Comparison of ENCODE assay signal across 17 mouse cellular contexts in the genomic region with DNA sequence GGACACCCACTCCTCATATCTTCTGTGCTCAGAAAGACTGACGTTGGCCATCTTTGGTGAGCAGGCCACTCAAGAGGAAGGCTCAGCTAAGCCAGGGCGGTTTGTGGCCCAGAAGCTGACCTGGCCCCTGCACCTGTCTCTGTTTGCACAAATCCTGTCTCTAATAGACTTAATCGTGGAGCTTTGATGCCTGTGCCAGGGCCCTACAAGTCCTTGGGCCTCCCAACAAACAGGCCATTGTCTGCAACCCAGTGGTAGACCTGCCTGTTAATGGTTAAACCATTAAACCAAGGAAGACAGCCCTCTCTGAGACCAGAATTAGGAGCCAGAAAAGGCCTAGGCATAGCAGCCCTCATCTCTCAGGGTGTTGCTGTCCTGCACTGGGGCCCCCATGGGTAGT. TPM values are rescaled to one million over a fixed set of nuclear protein-coding genes. Genes with fewer than 3 reads are reported as not detected.
"Had no signal": no experiment of that assay in that cellular context is flagged by ENCODE, and none has a peak within 500 bp of the region (broad histone marks: within the 10 kb centered on the region; RNA-seq: fewer than 3 reads in every experiment).

No protein-coding gene starts in this region.

- ATAC-seq: hindbrain, embryonic 16.5 days; inflammation-experienced regulatory T-cells, adult 6 months; liver, postnatal 0 days; midbrain, embryonic 13.5 days had no signal

- H3K4me3 ChIP-seq: layer of hippocampus, adult 2 months; limb, embryonic 12.5 days; liver, embryonic 13.5 days; midbrain, embryonic 13.5 days; myocyte; neural tube, embryonic 15.5 days had no signal

- H3K27me3 ChIP-seq: midbrain, embryonic 13.5 days; neural tube, embryonic 15.5 days had no signal

- H3K36me3 ChIP-seq: limb, embryonic 12.5 days; liver, embryonic 13.5 days; midbrain, embryonic 13.5 days; neural tube, embryonic 15.5 days had no signal

- H3K9ac ChIP-seq: limb, embryonic 12.5 days; liver, embryonic 13.5 days; liver, postnatal 0 days; midbrain, embryonic 13.5 days; neural tube, embryonic 15.5 days had no signal

- H3K9me3 ChIP-seq: limb, embryonic 12.5 days; liver, embryonic 13.5 days; midbrain, embryonic 13.5 days; neural tube, embryonic 15.5 days had no signal

- H3K4me2 ChIP-seq: limb, embryonic 12.5 days; liver, embryonic 13.5 days; midbrain, embryonic 13.5 days; neural tube, embryonic 15.5 days had no signal

- H3K4me1 ChIP-seq: limb, embryonic 12.5 days; liver, embryonic 13.5 days; midbrain, embryonic 13.5 days; neural tube, embryonic 15.5 days had no signal

- DNase-seq: kidney, adult 9 months; kidney, postnatal 10 days; liver; liver, embryonic 13.5 days; liver, postnatal 0 days; lung, postnatal 36 days; right cerebral cortex, adult 18-20 months; spleen, adult 18-20 months; thymus, postnatal 36 days had no signal

- H3K27ac ChIP-seq: layer of hippocampus, adult 2 months; limb, embryonic 12.5 days; liver, embryonic 13.5 days; midbrain, embryonic 13.5 days; neural tube, embryonic 15.5 days had no signal

RNA-seq across cellular contexts. Expression of a gene that starts 1.5 kb away (rescaled TPM):
- total RNA-seq: megakaryocyte progenitor cell, adult 5-6 weeks had no signal
- polyA plus RNA-seq: inflammation-experienced regulatory T-cells, adult 6 months; liver, embryonic 13.5 days; liver, postnatal 0 days; myocyte had no signal

RNA-seq across cellular contexts. Expression of a gene that starts 36.6 kb away (rescaled TPM):
- polyA plus RNA-seq: myocyte had no signal
